Mouse (Mus musculus) kidney, adult 18-20 months (tissue): ENCODE data around the gene Hmcn1.

Experiments
- DNase-seq: peaks from one replicate; pipeline ENCODE4 v3.0.0; 2021

Gene Hmcn1

GRCm38 (mm10) chr1:150772958-150773357 is 220.3 kb downstream of the Hmcn1 start:
- DNase-seq: no peak

GRCm38 (mm10) chr1:150770948-150771521 is 222.2 kb downstream of the Hmcn1 start:
- no peak for DNase-seq

- no peak for DNase-seq
Measured at GRCm38 (mm10) chr1:150769836-150770235, 223.4 kb downstream of the Hmcn1 start.

GRCm38 (mm10) chr1:150761678-150762077 is 231.6 kb downstream of the Hmcn1 start:
- no peak for DNase-seq

GRCm38 (mm10) chr1:150760801-150761331 is 232.4 kb downstream of the Hmcn1 start:
- DNase-seq: no peak

- no peak for DNase-seq
Measured at GRCm38 (mm10) chr1:150759476-150760079, 233.7 kb downstream of the Hmcn1 start.

- no peak for DNase-seq
Measured at GRCm38 (mm10) chr1:150753920-150754319, 239.3 kb downstream of the Hmcn1 start.

- no peak for DNase-seq
Measured at GRCm38 (mm10) chr1:150748783-150749182, 244.5 kb downstream of the Hmcn1 start.

GRCm38 (mm10) chr1:150747771-150748170 is 245.5 kb downstream of the Hmcn1 start:
- no peak for DNase-seq

- no peak for DNase-seq
Measured at GRCm38 (mm10) chr1:150743097-150743843, 250.0 kb downstream of the Hmcn1 start.

- DNase-seq: no peak
Measured at GRCm38 (mm10) chr1:150742376-150743087, 250.7 kb downstream of the Hmcn1 start.

GRCm38 (mm10) chr1:150711438-150711837 is 281.8 kb downstream of the Hmcn1 start:
- DNase-seq: no peak

GRCm38 (mm10) chr1:150706502-150706901 is 286.7 kb downstream of the Hmcn1 start:
- no peak for DNase-seq

GRCm38 (mm10) chr1:150697749-150698148 is 295.5 kb downstream of the Hmcn1 start:
- DNase-seq: no peak

GRCm38 (mm10) chr1:150682044-150682443 is 311.2 kb downstream of the Hmcn1 start:
- no peak for DNase-seq

- DNase-seq: no peak
Measured at GRCm38 (mm10) chr1:150681433-150681832, 311.8 kb downstream of the Hmcn1 start.

- no peak for DNase-seq
Measured at GRCm38 (mm10) chr1:150681006-150681405, 312.2 kb downstream of the Hmcn1 start.

- no peak for DNase-seq
Measured at GRCm38 (mm10) chr1:150680345-150680744, 312.9 kb downstream of the Hmcn1 start.

- no peak for DNase-seq
Measured at GRCm38 (mm10) chr1:150645314-150645713, 347.9 kb downstream of the Hmcn1 start.

- DNase-seq: no peak
Measured at GRCm38 (mm10) chr1:150639522-150639921, 353.7 kb downstream of the Hmcn1 start.

- no peak for DNase-seq
Measured at GRCm38 (mm10) chr1:150632506-150632905, 360.7 kb downstream of the Hmcn1 start.

- DNase-seq: no peak
Measured at GRCm38 (mm10) chr1:150631856-150632171, 361.4 kb downstream of the Hmcn1 start.
